Mouse (Mus musculus): Measurements from ENCODE around the gene Serpina9.

GRCm38 (mm10) chr12:103989857-103990256, 23.7 kb downstream of the Serpina9 start, which contains the start of gene Serpina11:
- no peak for TF ChIP-seq TAL1 (IDR thresholded peaks at IDR 0.05; ENCODE audit: low read length)
- TF ChIP-seq GATA1 (IDR thresholded peaks at IDR 0.05; ENCODE audit: low read length): no peak

All from erythroblast, embryonic 14.5 days (primary cell).